Mouse (Mus musculus): ENCODE measurements around the gene Capg. TPM values are rescaled to one million over a fixed set of nuclear protein-coding genes. Genes with fewer than 3 reads are reported as not detected.
A peak's percentile ranks its signal among the peaks of the same experiment; 100 is the strongest.

The Capg gene
- polyA plus RNA-seq, 1 experiment from 2014 or later: 64.3 TPM

DNA sequence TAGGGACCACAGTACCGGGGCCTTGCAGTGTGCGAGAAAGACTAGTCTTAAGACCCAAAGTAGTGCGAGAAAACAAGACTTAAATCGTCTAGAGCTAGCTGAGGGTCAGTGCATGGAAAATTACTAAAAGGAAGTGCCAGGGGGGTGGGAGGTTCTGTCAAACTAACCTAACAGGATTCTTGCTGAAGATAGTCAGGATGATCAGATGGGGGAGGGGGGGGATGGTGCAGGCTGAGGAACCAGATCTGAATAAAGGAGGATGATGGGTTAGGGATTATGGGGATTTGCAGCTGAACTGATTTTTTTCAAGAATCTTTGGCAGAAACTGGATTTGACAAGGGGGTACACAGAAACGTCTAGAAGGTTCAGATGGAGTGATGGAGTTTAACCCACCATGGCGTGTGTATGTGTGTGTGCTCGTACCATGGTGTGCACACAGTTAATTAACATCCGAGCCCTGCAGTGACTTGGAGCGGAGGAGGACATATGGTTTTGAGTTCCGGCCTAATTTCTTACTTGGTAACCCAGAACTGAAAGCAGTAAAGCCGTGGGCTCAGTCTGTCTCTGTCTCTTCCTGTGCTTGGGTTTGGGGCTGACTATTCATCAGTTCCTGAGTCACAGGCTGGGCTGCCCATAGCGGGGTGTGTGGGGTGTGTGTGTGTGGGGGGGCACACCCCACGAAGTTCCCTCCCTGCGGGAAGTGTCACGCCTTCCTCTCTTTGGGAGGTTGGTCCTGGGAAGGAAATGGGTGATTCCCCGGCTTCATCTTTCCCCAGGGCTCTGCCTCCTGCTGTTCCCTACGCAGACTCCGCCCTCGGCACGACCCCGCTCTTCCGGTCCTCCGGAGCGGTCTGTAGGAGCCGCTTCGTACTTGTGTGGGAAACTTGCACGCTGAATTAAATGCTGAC is 8.2 kb downstream of the Capg start:
- H3K4me1 ChIP-seq: peaks cover 46% of the 10 kb centered on the region
- H3K9me3 ChIP-seq: no peaks in the 10 kb centered on the region
- WGBS: 7% methylated on average over 27 of the region's 27 CpGs

DNA sequence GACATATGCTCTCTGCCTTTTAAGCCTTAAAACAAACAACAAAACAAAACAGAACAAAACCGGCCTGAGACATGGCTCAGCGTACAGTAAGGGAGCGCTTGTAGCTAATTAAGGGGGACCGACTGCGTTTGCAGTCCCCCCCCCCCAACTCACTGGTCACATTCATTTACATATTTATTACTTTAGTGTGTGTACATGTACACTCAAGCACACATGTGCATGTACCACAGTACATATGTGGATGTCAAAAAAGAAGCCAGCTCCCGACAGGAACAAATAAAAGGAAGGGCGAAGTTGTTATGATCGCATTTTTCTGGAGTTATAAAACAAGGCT is 8.9 kb downstream of the Capg start:
- Histone ChIP-seq H3K4me3 (peak overlapping the region; percentile 43), H3K9ac (peak overlapping the region; percentile 68)

More for the DNA sequence above, 8.2 kb downstream of the Capg start:
- Histone ChIP-seq H3K4me3 (peak overlapping the region; percentile 43), H3K4me2 (peak overlapping the region; percentile 66), H3K27me3 (no peaks in the 10 kb centered on the region), H3K27ac (peak overlapping the region; percentile 95), H3K36me3 (no peaks in the 10 kb centered on the region), H3K9ac (peak overlapping the region; percentile 68)
- ATAC-seq (ENCODE audit: insufficient number of reproducible peaks, insufficient read depth, low FRiP score, low TSS enrichment, low read depth): peak; percentile 81

DNA sequence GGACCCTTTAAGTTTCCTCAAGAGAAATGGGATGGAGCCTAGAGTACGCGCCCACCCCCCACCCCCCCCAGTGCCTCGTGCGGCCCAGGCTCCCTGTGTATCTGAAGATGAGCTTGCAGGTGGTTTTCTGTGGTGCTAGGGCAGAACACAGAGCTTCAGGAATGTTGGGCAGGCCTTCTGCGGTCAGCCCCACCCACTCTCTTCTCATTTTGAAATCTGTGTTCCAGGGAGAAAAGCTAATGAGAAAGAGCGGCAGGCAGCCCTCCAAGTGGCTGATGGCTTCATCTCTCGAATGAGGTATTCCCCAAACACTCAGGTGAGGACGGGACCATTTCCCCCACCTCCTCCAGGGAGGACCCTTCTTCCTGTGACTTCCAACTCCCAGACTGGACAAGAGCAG is 16.6 kb downstream of the Capg start:
- ATAC-seq (ENCODE audit: insufficient number of reproducible peaks, insufficient read depth, low FRiP score, low TSS enrichment, low read depth): no peak
- Histone ChIP-seq H3K4me1 (peaks cover 15% of the 10 kb centered on the region), H3K27me3 (no peaks in the 10 kb centered on the region), H3K27ac (0 out of 2 replicates have a peak overlapping the region, but pooled peaks have one; percentile 28), H3K9ac (no peak overlapping the region), H3K4me2 (no peak overlapping the region), H3K9me3 (no peaks in the 10 kb centered on the region), H3K36me3 (no peaks in the 10 kb centered on the region), H3K4me3 (no peak overlapping the region)
- 66% methylated on average over 8 of the region's 8 CpGs for WGBS

More for the DNA sequence above, 8.9 kb downstream of the Capg start:
- Histone ChIP-seq H3K4me2 (peak overlapping the region; percentile 66), H3K9me3 (no peaks in the 10 kb centered on the region), H3K27me3 (no peaks in the 10 kb centered on the region), H3K36me3 (no peaks in the 10 kb centered on the region), H3K4me1 (peaks cover 46% of the 10 kb centered on the region), H3K27ac (peak overlapping the region; percentile 95)
- WGBS: 10% methylated on average over 8 of the region's 8 CpGs
- no peak; the same call in 1 of the 2 replicates for ATAC-seq (ENCODE audit: insufficient number of reproducible peaks, insufficient read depth, low FRiP score, low TSS enrichment, low read depth)

DNA sequence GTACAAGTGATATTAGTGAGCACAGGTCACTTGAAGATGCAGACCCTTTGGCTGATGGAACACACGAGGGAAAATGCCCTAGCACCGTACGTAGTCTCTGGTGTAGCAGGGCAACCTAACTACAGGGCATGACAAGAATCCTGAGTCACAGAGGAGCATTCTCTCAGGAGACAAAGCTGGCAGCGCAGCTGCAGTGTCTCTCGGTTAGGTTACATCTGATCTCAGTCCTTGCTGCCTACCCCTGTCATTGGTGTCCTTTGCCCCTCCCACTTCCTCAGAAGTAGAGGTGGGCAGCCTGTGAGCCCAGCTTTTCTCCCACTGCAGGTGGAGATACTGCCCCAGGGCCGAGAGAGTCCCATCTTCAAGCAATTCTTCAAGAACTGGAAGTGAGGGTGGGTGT is 18.3 kb downstream of the Capg start:
- Histone ChIP-seq H3K4me2 (no peak overlapping the region), H3K27ac (peak overlapping the region; percentile 16; the same call in 1 of the 2 replicates), H3K4me1 (peaks cover 16% of the 10 kb centered on the region), H3K4me3 (no peak overlapping the region), H3K9me3 (no peaks in the 10 kb centered on the region), H3K9ac (no peak overlapping the region), H3K27me3 (no peaks in the 10 kb centered on the region), H3K36me3 (0 out of 2 replicates have a peak, but pooled peaks cover under 1% of the 10 kb centered on the region)
- WGBS: 36% methylated on average over 6 of the region's 6 CpGs
- no peak for ATAC-seq (ENCODE audit: insufficient number of reproducible peaks, insufficient read depth, low FRiP score, low TSS enrichment, low read depth)

DNA sequence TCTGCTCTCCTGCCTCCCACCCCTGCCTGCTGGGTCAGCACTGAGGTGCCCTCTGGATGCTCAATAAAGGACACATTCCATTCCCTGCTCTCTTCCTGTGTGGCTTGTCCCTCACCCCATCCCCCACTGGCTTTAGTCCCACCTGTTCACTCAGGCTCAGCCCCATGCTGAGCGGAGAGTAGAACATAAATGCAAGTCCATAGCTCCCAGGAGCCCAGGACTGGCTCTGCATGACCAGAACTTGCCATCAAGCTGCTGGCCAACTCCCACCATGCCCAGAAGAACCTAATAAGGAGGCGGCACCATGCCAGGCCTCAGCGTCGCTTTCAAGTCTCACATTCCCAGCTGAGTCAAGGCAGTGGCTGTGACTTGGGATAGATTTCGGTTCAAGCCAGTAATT is 18.7 kb downstream of the Capg start:
- 43% methylated on average over 5 of the region's 5 CpGs for WGBS

DNA sequence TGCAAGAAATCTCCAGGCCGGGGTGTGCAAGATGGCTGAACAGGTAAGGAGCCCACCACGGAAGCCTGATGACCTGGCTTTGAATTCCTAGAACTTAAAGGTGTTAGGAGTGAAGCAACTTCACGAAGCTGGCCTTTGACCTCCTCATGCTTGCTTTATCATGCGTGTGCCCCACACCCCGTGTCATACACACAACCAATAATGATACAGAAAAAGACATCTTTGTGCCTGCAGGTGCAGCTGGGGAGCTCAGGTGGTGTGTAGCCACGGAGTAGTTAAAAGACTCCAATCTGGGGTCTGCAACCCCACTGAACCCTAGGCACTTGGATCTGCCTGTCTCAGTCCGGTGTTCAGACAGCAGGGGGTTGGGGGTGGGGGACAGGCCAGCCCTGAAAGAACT is 21.3 kb downstream of the Capg start:
- Histone ChIP-seq H3K27ac (no peak overlapping the region), H3K27me3 (no peaks in the 10 kb centered on the region), H3K9me3 (no peaks in the 10 kb centered on the region), H3K36me3 (peaks cover 17% of the 10 kb centered on the region; the same call in 1 of the 2 replicates), H3K4me1 (peaks cover 16% of the 10 kb centered on the region), H3K9ac (no peak overlapping the region), H3K4me2 (no peak overlapping the region), H3K4me3 (no peak overlapping the region)
- ATAC-seq (ENCODE audit: insufficient number of reproducible peaks, insufficient read depth, low FRiP score, low TSS enrichment, low read depth): no peak
- 68% methylated on average over 7 of the region's 7 CpGs for WGBS

More for the DNA sequence above, 18.7 kb downstream of the Capg start:
- H3K27me3 ChIP-seq: no peaks in the 10 kb centered on the region
- no peak overlapping the region for H3K4me2 ChIP-seq
- peak overlapping the region; percentile 16; the same call in 1 of the 2 replicates for H3K27ac ChIP-seq
- peaks cover 16% of the 10 kb centered on the region for H3K4me1 ChIP-seq
- no peak overlapping the region for H3K9ac ChIP-seq
- no peak overlapping the region for H3K4me3 ChIP-seq
- no peak for ATAC-seq (ENCODE audit: insufficient number of reproducible peaks, insufficient read depth, low FRiP score, low TSS enrichment, low read depth)
- H3K9me3 ChIP-seq: no peaks in the 10 kb centered on the region
- H3K36me3 ChIP-seq: peaks cover 5% of the 10 kb centered on the region; the same call in 1 of the 2 replicates

DNA sequence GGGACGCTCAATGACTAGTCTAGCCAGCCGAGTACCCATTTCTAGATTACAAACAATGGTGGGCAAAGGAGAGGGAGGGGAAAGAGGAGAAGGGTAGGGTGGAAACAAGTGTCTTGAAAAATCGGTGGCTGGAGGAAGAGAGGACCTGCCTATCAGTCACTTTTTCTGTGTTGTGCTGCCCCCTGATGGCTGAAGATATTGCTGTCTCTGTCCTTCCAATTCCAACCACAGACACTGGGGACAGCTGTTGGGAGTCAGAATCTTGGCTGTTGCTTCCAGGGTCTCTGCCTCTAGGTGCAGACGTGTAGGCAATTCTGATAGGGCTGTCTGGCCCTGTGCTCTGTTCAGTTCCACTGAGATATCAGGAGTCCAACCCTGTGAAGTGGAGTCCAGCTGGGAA is 21.9 kb downstream of the Capg start:
- no peak overlapping the region for H3K4me2 ChIP-seq
- H3K4me3 ChIP-seq: no peak overlapping the region
- H3K36me3 ChIP-seq: peaks cover 17% of the 10 kb centered on the region; the same call in 1 of the 2 replicates
- peak; percentile 34; the same call in 1 of the 2 replicates for ATAC-seq (ENCODE audit: insufficient number of reproducible peaks, insufficient read depth, low FRiP score, low TSS enrichment, low read depth)
- no peak overlapping the region for H3K9ac ChIP-seq
- peaks cover 12% of the 10 kb centered on the region for H3K4me1 ChIP-seq
- H3K27ac ChIP-seq: no peak overlapping the region
- 3% methylated on average over 4 of the region's 4 CpGs for WGBS
- H3K9me3 ChIP-seq: no peaks in the 10 kb centered on the region
- H3K27me3 ChIP-seq: no peaks in the 10 kb centered on the region

DNA sequence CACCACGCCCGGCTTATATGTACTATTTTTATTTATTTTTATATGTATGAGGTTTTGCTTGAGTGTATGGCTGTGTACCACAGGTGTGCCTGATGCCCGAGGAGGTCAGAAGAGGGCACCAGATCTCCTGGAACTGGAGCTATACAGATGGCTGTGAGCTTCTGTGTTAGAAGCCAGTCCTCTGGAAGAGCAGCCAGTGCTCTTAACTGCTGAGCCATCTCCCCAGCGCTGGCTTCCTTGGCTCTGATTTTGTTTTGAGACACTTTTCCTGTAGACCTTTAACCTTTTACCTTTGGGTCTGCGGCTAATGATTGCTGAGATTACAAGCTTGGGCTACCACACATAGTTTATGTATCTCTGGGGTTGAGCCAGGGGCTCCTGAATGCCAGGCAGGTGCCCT is 23.3 kb downstream of the Capg start:
- no peaks in the 10 kb centered on the region for H3K9me3 ChIP-seq
- H3K4me2 ChIP-seq: no peak overlapping the region
- H3K4me3 ChIP-seq: no peak overlapping the region
- WGBS: 85% methylated on average over 5 of the region's 5 CpGs
- H3K27ac ChIP-seq: no peak overlapping the region
- ATAC-seq (ENCODE audit: insufficient number of reproducible peaks, insufficient read depth, low FRiP score, low TSS enrichment, low read depth): no peak
- peaks cover 11% of the 10 kb centered on the region for H3K4me1 ChIP-seq
- H3K36me3 ChIP-seq: peaks cover 17% of the 10 kb centered on the region; the same call in 1 of the 2 replicates
- no peak overlapping the region for H3K9ac ChIP-seq
- H3K27me3 ChIP-seq: no peaks in the 10 kb centered on the region

DNA sequence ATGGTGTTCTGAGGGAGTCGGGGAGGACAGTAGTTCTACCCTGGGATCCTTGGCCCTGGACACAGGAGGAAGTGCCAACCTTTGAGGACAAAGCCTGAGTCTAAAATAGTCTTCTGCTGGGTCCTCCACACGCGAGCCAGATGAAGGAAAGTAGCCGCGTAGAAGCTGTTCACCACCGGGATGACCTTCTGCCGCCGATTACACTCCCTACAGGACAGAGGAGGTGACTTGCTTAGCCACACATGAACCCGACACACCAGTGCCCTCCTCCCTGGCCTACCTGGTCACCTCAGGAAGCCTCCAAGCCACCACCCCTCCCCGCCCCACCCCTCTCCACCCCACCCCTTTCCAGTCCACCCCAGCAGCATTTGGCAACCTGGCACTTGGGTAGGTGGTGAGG is 24.5 kb downstream of the Capg start:
- Histone ChIP-seq H3K36me3 (peaks cover 17% of the 10 kb centered on the region; the same call in 1 of the 2 replicates), H3K9ac (no peak overlapping the region), H3K9me3 (no peaks in the 10 kb centered on the region), H3K27ac (no peak overlapping the region), H3K4me2 (no peak overlapping the region), H3K27me3 (no peaks in the 10 kb centered on the region), H3K4me3 (no peak overlapping the region), H3K4me1 (0 out of 2 replicates have a peak, but pooled peaks cover 5% of the 10 kb centered on the region)
- 88% methylated on average over 10 of the region's 10 CpGs for WGBS
- ATAC-seq (ENCODE audit: insufficient number of reproducible peaks, insufficient read depth, low FRiP score, low TSS enrichment, low read depth): no peak

DNA sequence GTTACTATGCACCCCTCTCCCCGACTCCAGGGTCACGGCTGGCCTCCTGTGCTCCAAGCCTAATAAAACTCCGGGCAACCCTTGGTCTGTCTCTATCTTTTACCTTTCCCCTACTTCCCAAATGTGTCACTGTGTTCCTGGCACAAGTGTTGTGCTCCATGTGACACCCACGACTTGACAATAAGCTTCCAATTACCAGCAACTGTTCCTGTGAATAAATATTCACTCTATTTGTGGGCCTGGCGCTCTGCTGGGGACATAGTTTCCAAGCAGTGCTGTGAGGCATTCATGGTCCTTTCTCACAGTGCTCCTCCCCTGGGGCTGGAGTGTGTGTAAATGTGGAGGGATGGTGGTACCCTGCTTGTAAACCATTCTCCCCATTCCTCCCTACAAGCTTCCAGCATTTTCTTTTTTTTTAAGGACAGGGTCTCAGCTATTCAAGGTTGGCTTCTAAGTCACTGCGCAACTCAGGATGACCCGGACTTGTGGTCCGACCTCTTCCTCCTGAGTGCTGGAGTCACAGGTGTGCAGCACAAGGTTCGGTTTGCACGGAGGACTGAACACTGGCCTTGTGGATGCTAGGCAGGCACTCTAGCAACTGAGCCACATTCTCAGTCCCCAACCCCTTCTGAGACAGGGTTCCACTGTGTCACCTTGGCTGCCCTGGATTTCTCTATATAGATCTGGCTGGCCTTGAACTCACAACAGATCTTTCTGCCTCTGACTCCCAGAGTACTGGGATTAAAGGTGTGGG is 26.6 kb downstream of the Capg start:
- no peak for ATAC-seq (ENCODE audit: insufficient number of reproducible peaks, insufficient read depth, low FRiP score, low TSS enrichment, low read depth)
- Histone ChIP-seq H3K9me3 (no peaks in the 10 kb centered on the region), H3K4me1 (0 out of 2 replicates have a peak, but pooled peaks cover under 1% of the 10 kb centered on the region), H3K9ac (no peak overlapping the region), H3K4me2 (no peak overlapping the region), H3K27me3 (no peaks in the 10 kb centered on the region), H3K4me3 (no peak overlapping the region), H3K36me3 (peaks cover 31% of the 10 kb centered on the region), H3K27ac (no peak overlapping the region)
- 88% methylated on average over 10 of the region's 10 CpGs for WGBS

DNA sequence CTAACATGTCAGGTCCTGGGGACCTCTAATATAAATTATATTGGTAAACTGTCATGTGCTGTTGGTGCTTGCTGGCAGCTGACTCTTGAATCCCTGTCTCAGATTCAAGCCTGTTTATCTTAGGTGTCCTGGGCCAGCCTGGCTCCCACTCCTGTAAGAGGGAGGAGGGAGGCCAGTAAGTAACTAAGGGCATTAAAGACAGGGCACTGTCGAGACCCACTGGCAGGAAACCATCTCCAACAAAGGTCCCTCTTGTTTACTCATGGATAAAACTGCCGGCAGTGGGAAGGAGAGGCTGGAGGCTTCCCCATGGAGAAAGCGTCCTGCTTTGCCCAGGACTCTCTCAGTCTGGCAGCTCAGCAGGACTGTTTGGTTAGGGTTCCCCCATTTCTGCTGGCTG is 27.6 kb downstream of the Capg start:
- H3K27me3 ChIP-seq: no peaks in the 10 kb centered on the region
- no peak overlapping the region for H3K9ac ChIP-seq
- H3K27ac ChIP-seq: no peak overlapping the region
- no peak overlapping the region for H3K4me3 ChIP-seq
- no peaks in the 10 kb centered on the region for H3K9me3 ChIP-seq
- H3K4me2 ChIP-seq: no peak overlapping the region
- H3K4me1 ChIP-seq: no peaks in the 10 kb centered on the region
- ATAC-seq (ENCODE audit: insufficient number of reproducible peaks, insufficient read depth, low FRiP score, low TSS enrichment, low read depth): no peak
- peaks cover 37% of the 10 kb centered on the region for H3K36me3 ChIP-seq
- WGBS: 22% methylated on average over 3 of the region's 3 CpGs
